Mouse (Mus musculus) heart, embryonic 15.5 days (tissue): ENCODE results near the gene Adgre5. TPM values are rescaled to one million over a fixed set of nuclear protein-coding genes. Genes with fewer than 3 reads are reported as not detected.

Source experiments
- ATAC-seq: fragments of 200-750 bp; cut with Nextera tagmentation; replicated peaks from 2 replicates; pipeline ENCODE4 v1.8.0; 2017; ENCODE audit warnings: low read depth, moderate TSS enrichment; ENCODE audit not compliant: insufficient number of reproducible peaks, insufficient read depth, low FRiP score
- H3K27ac ChIP-seq: fragments of 300-500 bp; sonication (generic); 2 replicates; pipeline ENCODE4 v1.5.1; 2015; ENCODE audit warnings: mild to moderate bottlenecking, inconsistent platforms
- H3K27me3 ChIP-seq: fragments of 300-500 bp; sonication (generic); 2 replicates; pipeline ENCODE4 v1.6.1; 2015; ENCODE audit warnings: inconsistent platforms
- H3K36me3 ChIP-seq: fragments of 300-500 bp; sonication (generic); 2 replicates; pipeline ENCODE4 v1.6.1; 2015; ENCODE audit warnings: mild to moderate bottlenecking, inconsistent platforms
- H3K4me1 ChIP-seq: fragments of 300-500 bp; sonication (generic); replicated peaks from 2 replicates; pipeline ENCODE4 v1.6.1; 2015; ENCODE audit warnings: inconsistent platforms
- H3K4me2 ChIP-seq: fragments of 300-500 bp; sonication (generic); 2 replicates; pipeline ENCODE4 v1.6.1; 2015; ENCODE audit warnings: inconsistent platforms, mild to moderate bottlenecking, moderate library complexity
- H3K4me3 ChIP-seq: fragments of 300-500 bp; sonication (generic); 2 replicates; pipeline ENCODE4 v1.5.1; 2015; ENCODE audit warnings: mild to moderate bottlenecking, inconsistent platforms
- H3K9ac ChIP-seq: fragments of 300-500 bp; sonication (generic); 2 replicates; pipeline ENCODE4 v1.6.1; 2015; ENCODE audit warnings: mild to moderate bottlenecking, inconsistent platforms
- H3K9me3 ChIP-seq: fragments of 300-500 bp; sonication (generic); replicated peaks from 2 replicates; pipeline ENCODE4 v1.6.1; 2016; ENCODE audit warnings: inconsistent platforms
- WGBS: fragments of 180-500 bp; shearing (Covaris S2); methylation state at CpG from one replicate; pipeline ENCODE4 v1.1.7; 2015; ENCODE audit warnings: mixed read lengths; 5-methylcytosine and 5-hydroxymethylcytosine counted together
- polyA plus RNA-seq: library from polyadenylated mRNA; unstranded; fragments of >200 nt; fragmentation: Nextera tagmentation; extraction: Ambion mirVana; gene quantifications from 2 replicates; pipeline ENCODE4 v1.2.1, GENCODE M21; 2015

Adgre5 gene
- polyA plus RNA-seq, 1 experiment from 2014 or later = 31.2 TPM

DNA sequence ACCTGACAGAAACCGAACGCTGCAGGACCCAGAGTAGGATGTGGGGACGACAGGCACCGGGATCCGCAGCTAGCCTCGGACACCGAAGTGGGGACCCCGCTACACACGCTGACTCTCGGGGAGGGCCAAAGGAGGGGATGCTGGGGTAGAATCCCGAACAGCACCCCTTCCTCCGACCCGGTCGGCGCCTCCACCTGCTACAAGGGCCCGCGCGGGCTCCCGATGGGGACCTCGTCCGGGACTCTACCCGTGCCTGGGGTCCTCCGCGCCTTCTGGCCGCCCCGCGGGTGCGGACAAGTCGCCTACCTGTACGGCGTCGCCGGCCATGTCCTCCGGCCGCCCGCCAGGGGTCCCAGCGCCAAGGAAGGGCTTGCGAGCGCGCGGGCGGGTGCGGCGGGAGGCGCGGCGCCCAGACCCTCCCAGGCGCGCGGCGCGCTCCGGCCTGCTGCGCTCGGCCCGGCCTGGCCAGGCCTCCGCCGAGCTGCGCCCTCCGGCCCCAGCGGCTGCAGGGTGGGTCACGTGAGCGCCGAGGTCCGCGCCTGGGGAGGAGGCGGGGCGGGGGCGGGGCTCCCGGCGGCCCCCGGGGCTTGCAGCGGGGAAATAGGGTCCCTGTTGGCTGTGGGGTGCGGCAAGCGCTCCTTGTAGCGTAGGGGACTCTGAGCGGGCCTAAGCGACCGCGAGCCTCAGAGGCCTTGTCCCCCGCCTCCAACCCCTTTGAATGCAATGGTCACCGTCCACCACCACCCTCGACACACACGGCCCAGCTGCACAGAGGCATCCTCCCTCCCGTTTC is 42.3 kb downstream of the Adgre5 start, which contains the start of gene Pkn1:
Gene Pkn1 (minus strand): TSS at position 519 of the 793 bp plus-strand sequence.
- Histone ChIP-seq H3K9ac (peak within 1 kb of the TSS; percentile 98), H3K4me2 (peak within 1 kb of the TSS; percentile 97), H3K36me3 (no peaks in the 10 kb centered on the region), H3K9me3 (no peaks in the 10 kb centered on the region), H3K27ac (peak within 1 kb of the TSS; percentile 88), H3K27me3 (no peaks in the 10 kb centered on the region), H3K4me1 (peaks cover 57% of the 10 kb centered on the region), H3K4me3 (peak within 1 kb of the TSS; percentile 84)
- peak; percentile 88 for ATAC-seq
- WGBS = under 1% methylated on average over 85 of the region's 85 CpGs

- H3K4me2 ChIP-seq = peak overlapping the region; percentile 97
- H3K4me1 ChIP-seq = peaks cover 59% of the 10 kb centered on the region
- peak overlapping the region; percentile 84 for H3K4me3 ChIP-seq
- H3K27me3 ChIP-seq = no peaks in the 10 kb centered on the region
- no peaks in the 10 kb centered on the region for H3K36me3 ChIP-seq
- H3K9ac ChIP-seq = peak overlapping the region; percentile 98
- 4% methylated on average over 15 of the region's 15 CpGs for WGBS
- no peaks in the 10 kb centered on the region for H3K9me3 ChIP-seq
- ATAC-seq = 0 out of 2 replicates have a peak, but pooled peaks have one; percentile 8
- peak overlapping the region; percentile 88 for H3K27ac ChIP-seq
These were observed 42.9 kb downstream of the Adgre5 start for GRCm38 (mm10) chr8:83698291-83698660.

- ATAC-seq = no peak
- H3K4me1 ChIP-seq = peaks cover 59% of the 10 kb centered on the region
- H3K4me2 ChIP-seq = peak overlapping the region; percentile 97
- peak overlapping the region; percentile 88 for H3K27ac ChIP-seq
- H3K27me3 ChIP-seq = no peaks in the 10 kb centered on the region
- peak overlapping the region; percentile 98 for H3K9ac ChIP-seq
- no peaks in the 10 kb centered on the region for H3K9me3 ChIP-seq
- WGBS = 37% methylated on average over 19 of the region's 19 CpGs
- peaks cover 2% of the 10 kb centered on the region; the same call in 1 of the 2 replicates for H3K36me3 ChIP-seq
- H3K4me3 ChIP-seq = peak overlapping the region; percentile 84
These were observed 43.5 kb downstream of the Adgre5 start for GRCm38 (mm10) chr8:83697374-83698220.

- no peak overlapping the region for H3K27ac ChIP-seq
- no peak for ATAC-seq
- no peak overlapping the region for H3K4me3 ChIP-seq
These were observed 45.6 kb downstream of the Adgre5 start for GRCm38 (mm10) chr8:83695351-83696106.

GRCm38 (mm10) chr8:83694369-83695160 is 46.6 kb downstream of the Adgre5 start:
- H3K4me2 ChIP-seq = no peak overlapping the region
- H3K4me1 ChIP-seq = peaks cover 45% of the 10 kb centered on the region
- no peak overlapping the region for H3K9ac ChIP-seq
- peaks cover 32% of the 10 kb centered on the region for H3K36me3 ChIP-seq
- 77% methylated on average over 11 of the region's 11 CpGs for WGBS
- H3K27me3 ChIP-seq = no peaks in the 10 kb centered on the region
- H3K4me3 ChIP-seq = no peak overlapping the region
- no peak for ATAC-seq
- no peaks in the 10 kb centered on the region for H3K9me3 ChIP-seq
- no peak overlapping the region for H3K27ac ChIP-seq

More at GRCm38 (mm10) chr8:83695351-83696106, 45.6 kb downstream of the Adgre5 start:
- Histone ChIP-seq H3K27me3 (no peaks in the 10 kb centered on the region), H3K4me1 (peaks cover 54% of the 10 kb centered on the region), H3K4me2 (0 out of 2 replicates have a peak overlapping the region, but pooled peaks have one; percentile 12), H3K36me3 (peaks cover 23% of the 10 kb centered on the region), H3K9ac (no peak overlapping the region), H3K9me3 (no peaks in the 10 kb centered on the region)
- WGBS = 69% methylated on average over 16 of the region's 17 CpGs

DNA sequence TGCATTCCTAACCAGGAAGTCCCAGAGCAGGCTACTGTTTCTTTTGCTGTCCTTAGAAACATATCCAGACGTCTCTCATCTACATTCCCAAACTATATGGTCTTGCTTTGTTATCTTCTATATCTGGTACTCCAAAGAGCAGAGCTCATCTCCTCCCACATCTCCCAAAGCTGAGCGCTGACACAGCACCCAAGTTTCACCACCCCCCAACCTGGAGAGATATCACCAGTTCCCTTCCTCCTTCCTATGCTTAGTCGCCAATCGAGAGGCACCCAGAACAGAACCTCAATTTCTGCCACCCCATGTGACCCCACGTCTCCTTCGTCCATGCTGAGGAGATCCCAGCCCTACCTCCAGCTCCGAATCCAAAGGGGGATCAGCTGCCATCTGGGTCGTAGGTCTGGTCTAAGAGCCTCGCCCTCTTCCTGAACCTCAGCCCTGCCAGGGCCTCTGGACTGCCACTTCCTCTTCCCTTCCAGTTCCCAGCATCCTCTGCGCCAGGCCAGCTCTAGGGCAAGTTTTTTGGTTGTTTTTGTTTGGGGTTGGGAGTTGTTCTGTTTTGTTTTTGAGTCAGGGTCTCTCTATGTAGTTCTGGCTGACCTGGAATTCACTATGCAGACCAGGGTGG is 47.4 kb downstream of the Adgre5 start:
- Histone ChIP-seq H3K9ac (no peak overlapping the region), H3K4me3 (no peak overlapping the region), H3K27me3 (no peaks in the 10 kb centered on the region), H3K4me1 (peaks cover 41% of the 10 kb centered on the region), H3K4me2 (no peak overlapping the region), H3K9me3 (no peaks in the 10 kb centered on the region), H3K36me3 (peaks cover 32% of the 10 kb centered on the region), H3K27ac (no peak overlapping the region)
- WGBS = 73% methylated on average over 10 of the region's 10 CpGs
- ATAC-seq = no peak

- 89% methylated on average over 6 of the region's 6 CpGs for WGBS
- H3K4me3 ChIP-seq = no peak overlapping the region
- peaks cover 56% of the 10 kb centered on the region for H3K36me3 ChIP-seq
- peaks cover 6% of the 10 kb centered on the region for H3K4me1 ChIP-seq
- H3K9me3 ChIP-seq = no peaks in the 10 kb centered on the region
- H3K9ac ChIP-seq = no peak overlapping the region
- no peak for ATAC-seq
- H3K27ac ChIP-seq = no peak overlapping the region
- no peaks in the 10 kb centered on the region for H3K27me3 ChIP-seq
- no peak overlapping the region for H3K4me2 ChIP-seq
These were observed 51.9 kb downstream of the Adgre5 start for GRCm38 (mm10) chr8:83689264-83689663.

GRCm38 (mm10) chr8:83684517-83684916 is 56.6 kb downstream of the Adgre5 start:
- H3K9me3 ChIP-seq = no peaks in the 10 kb centered on the region

GRCm38 (mm10) chr8:83681099-83681498 is 60.0 kb downstream of the Adgre5 start:
- 26% methylated on average over 6 of the region's 6 CpGs for WGBS
- H3K4me2 ChIP-seq = no peak overlapping the region
- peak overlapping the region; percentile 46 for H3K27ac ChIP-seq
- no peaks in the 10 kb centered on the region for H3K9me3 ChIP-seq
- H3K4me1 ChIP-seq = peaks cover 16% of the 10 kb centered on the region
- ATAC-seq = 0 out of 2 replicates have a peak, but pooled peaks have one; percentile 48
- peaks cover 73% of the 10 kb centered on the region for H3K36me3 ChIP-seq
- H3K27me3 ChIP-seq = no peaks in the 10 kb centered on the region
- H3K4me3 ChIP-seq = no peak overlapping the region
- H3K9ac ChIP-seq = no peak overlapping the region

More at GRCm38 (mm10) chr8:83684517-83684916, 56.6 kb downstream of the Adgre5 start:
- Histone ChIP-seq H3K9ac (no peak overlapping the region), H3K4me3 (no peak overlapping the region), H3K27ac (no peak overlapping the region), H3K27me3 (no peaks in the 10 kb centered on the region), H3K4me2 (no peak overlapping the region), H3K4me1 (peaks cover 16% of the 10 kb centered on the region), H3K36me3 (peaks cover 57% of the 10 kb centered on the region)
- ATAC-seq = no peak
- 88% methylated on average over 9 of the region's 9 CpGs for WGBS

GRCm38 (mm10) chr8:83680603-83681002 is 60.5 kb downstream of the Adgre5 start:
- ATAC-seq = no peak
- H3K27ac ChIP-seq = peak overlapping the region; percentile 46
- no peak overlapping the region for H3K4me2 ChIP-seq
- H3K36me3 ChIP-seq = peaks cover 70% of the 10 kb centered on the region
- H3K4me3 ChIP-seq = no peak overlapping the region
- H3K27me3 ChIP-seq = no peaks in the 10 kb centered on the region
- H3K9ac ChIP-seq = no peak overlapping the region
- H3K9me3 ChIP-seq = no peaks in the 10 kb centered on the region
- H3K4me1 ChIP-seq = peaks cover 16% of the 10 kb centered on the region
- WGBS = 58% methylated on average over 5 of the region's 5 CpGs
